ENCODE assay signal across 19 mouse cellular contexts in the genomic region with DNA sequence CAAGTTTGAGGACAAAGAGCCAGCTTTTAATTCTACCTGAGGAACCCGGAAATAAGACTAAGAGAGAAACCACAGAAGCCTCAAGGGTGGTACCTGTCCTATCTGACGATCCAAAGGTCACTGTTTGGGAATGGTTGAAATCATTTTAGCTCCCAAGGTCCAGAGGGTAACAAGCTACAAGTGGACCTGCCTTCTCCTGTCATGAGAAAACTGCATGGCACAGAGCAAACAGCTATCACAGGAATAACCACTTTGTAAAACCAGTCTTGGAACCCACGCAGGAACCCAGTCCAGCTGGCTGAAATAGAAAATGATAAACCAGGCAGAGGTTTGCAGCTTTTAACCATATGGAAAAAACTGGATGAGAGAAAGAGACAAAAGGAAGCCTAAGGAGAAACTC. TPM values are rescaled to one million over a fixed set of nuclear protein-coding genes. Genes with fewer than 3 reads are reported as not detected.
A peak's percentile ranks its signal among the peaks of the same experiment; 100 is the strongest.
DNase-seq lines count a peak whose midpoint lies in the region; ATAC-seq and TF ChIP-seq lines count a peak whose summit lies in the region.
"Had no signal": no experiment of that assay in that cellular context is flagged by ENCODE, and none has a peak within 500 bp of the region (broad histone marks: within the 10 kb centered on the region; RNA-seq: fewer than 3 reads in every experiment).

No protein-coding gene starts in this region.

- no peak for TF ChIP-seq POLR2A in heart, adult 2 months (IDR thresholded peaks at IDR 0.05; ENCODE audit: insufficient read depth, low read depth, low read length)

- H3K4me2 ChIP-seq in heart, embryonic 11.5 days = no peak overlapping the region
- H3K4me2 ChIP-seq: forebrain, embryonic 15.5 days; limb, embryonic 12.5 days; neural tube, embryonic 13.5 days had no signal

- TF ChIP-seq EP300 in heart, adult 2 months (IDR thresholded peaks at IDR 0.05; ENCODE audit: insufficient read depth, low read depth, low read length) = no peak

- DNase-seq in heart, adult 2 months = no peak
- DNase-seq in layer of hippocampus, adult 11-12 months (ENCODE audit: low spot score) = peak; percentile 10
- no peak for DNase-seq in layer of hippocampus, postnatal 10 days (ENCODE audit: low spot score in 2 of 2)
- DNase-seq in right cerebral cortex, adult 2 months (ENCODE audit: low spot score in 2 of 2) = peak; percentile 12 to 21
- DNase-seq in right cerebral cortex, postnatal 10 days (ENCODE audit: low spot score in 2 of 2) = no peak
- no peak for DNase-seq in urinary bladder, postnatal 10 days (ENCODE audit: low spot score)
- no peak for DNase-seq in embryonic facial prominence, embryonic 10.5 days (ENCODE audit: low spot score)
- DNase-seq: adrenal gland, postnatal 36 days; cerebellum, postnatal 14 days; kidney, postnatal 14 days; spleen, adult 18-20 months; thymus, postnatal 25 days had no signal

- ATAC-seq in heart, embryonic 11.5 days (replicated peaks; ENCODE audit: insufficient number of reproducible peaks, low FRiP score, low TSS enrichment) = no peak
- ATAC-seq: activated CD4-positive, CD25-positive, alpha-beta regulatory T cell, adult 4 months; forebrain, embryonic 15.5 days had no signal

- H3K27me3 ChIP-seq in heart, adult 2 months (ENCODE audit: control insufficient read depth, insufficient read depth, low read length) = no peaks in the 10 kb centered on the region
- H3K27me3 ChIP-seq in heart, embryonic 11.5 days (ENCODE audit: control insufficient read depth, insufficient read depth, low read length) = no peaks in the 10 kb centered on the region
- no peaks in the 10 kb centered on the region for H3K27me3 ChIP-seq in embryonic facial prominence, embryonic 10.5 days (replicated peaks; ENCODE audit: low read depth, poor library complexity, severe bottlenecking)
- H3K27me3 ChIP-seq: forebrain, embryonic 15.5 days; limb, embryonic 12.5 days; megakaryocyte, embryonic 14.5 days; neural tube, embryonic 13.5 days had no signal

- no peaks in the 10 kb centered on the region for H3K9me3 ChIP-seq in heart, embryonic 11.5 days (replicated peaks; ENCODE audit: control insufficient read depth, low read length)
- H3K9me3 ChIP-seq in embryonic facial prominence, embryonic 10.5 days = no peaks in the 10 kb centered on the region
- H3K9me3 ChIP-seq: forebrain, embryonic 15.5 days; limb, embryonic 12.5 days; megakaryocyte, embryonic 14.5 days; neural tube, embryonic 13.5 days had no signal

- H3K4me1 ChIP-seq in heart, adult 2 months (ENCODE audit: control insufficient read depth, insufficient read depth, low read length) = peaks cover 5% of the 10 kb centered on the region
- peaks cover 10% of the 10 kb centered on the region for H3K4me1 ChIP-seq in heart, embryonic 11.5 days (ENCODE audit: control insufficient read depth, insufficient read depth, low read length)
- 0 out of 2 replicates have a peak, but pooled peaks cover 6% of the 10 kb centered on the region for H3K4me1 ChIP-seq in embryonic facial prominence, embryonic 10.5 days
- H3K4me1 ChIP-seq: forebrain, embryonic 15.5 days had no signal

- TF ChIP-seq CTCF in heart, adult 2 months (IDR thresholded peaks at IDR 0.05) = no peak

- no peak overlapping the region for H3K9ac ChIP-seq in heart, adult 2 months (ENCODE audit: low read depth, low read length)
- H3K9ac ChIP-seq in heart, embryonic 11.5 days (ENCODE audit: low read depth, low read length) = no peak overlapping the region
- H3K9ac ChIP-seq: forebrain, embryonic 15.5 days; limb, embryonic 12.5 days; neural tube, embryonic 13.5 days had no signal

- no peak overlapping the region for H3K4me3 ChIP-seq in heart, adult 2 months
- H3K4me3 ChIP-seq in heart, embryonic 11.5 days (ENCODE audit: low read depth, low read length) = no peak overlapping the region
- H3K4me3 ChIP-seq in embryonic facial prominence, embryonic 10.5 days = no peak overlapping the region
- H3K4me3 ChIP-seq: erythroblast, embryonic 14.5 days; forebrain, embryonic 15.5 days; limb, embryonic 12.5 days; neural tube, embryonic 13.5 days had no signal

- H3K79me2 ChIP-seq in heart, adult 2 months (replicated peaks; ENCODE audit: control insufficient read depth, insufficient read depth, low read length) = peaks cover 2% of the 10 kb centered on the region; the same call in 1 of the 2 replicates

- H3K27ac ChIP-seq in heart, adult 2 months = 0 out of 2 replicates have a peak overlapping the region, but pooled peaks have one; percentile 24
- H3K27ac ChIP-seq in heart, embryonic 11.5 days (ENCODE audit: low read depth, low read length) = no peak overlapping the region
- no peak overlapping the region for H3K27ac ChIP-seq in embryonic facial prominence, embryonic 10.5 days (replicated peaks)
- H3K27ac ChIP-seq: forebrain, embryonic 15.5 days; limb, embryonic 12.5 days; neural tube, embryonic 13.5 days had no signal

- H3K36me3 ChIP-seq in heart, adult 2 months (ENCODE audit: control insufficient read depth, insufficient read depth, low read length) = peaks cover 11% of the 10 kb centered on the region
- no peaks in the 10 kb centered on the region for H3K36me3 ChIP-seq in heart, embryonic 11.5 days (ENCODE audit: control insufficient read depth, insufficient read depth, low read length)
- H3K36me3 ChIP-seq in embryonic facial prominence, embryonic 10.5 days (replicated peaks) = no peaks in the 10 kb centered on the region
- H3K36me3 ChIP-seq: forebrain, embryonic 15.5 days; limb, embryonic 12.5 days; neural tube, embryonic 13.5 days had no signal

- intact Hi-C loops in heart, adult 2 months (cut with DNase I) = no loop called here

- WGBS in heart, adult 2 months = 50% methylated on average over 3 of the region's 3 CpGs
- 52% methylated on average over 3 of the region's 3 CpGs for WGBS in heart, embryonic 11.5 days (ENCODE audit: insufficient replicate concordance)
- whole genome bisulfite sequencing in embryonic facial prominence, embryonic 10.5 days = 86% methylated on average over 3 of the region's 3 CpGs

RNA-seq across cellular contexts. Expression of a gene that starts 25.3 kb away (rescaled TPM):
- 10 to 100 TPM; 10.2 to 13.9 TPM for total RNA-seq in heart, adult 2 months (2021)
- 6.4 and 9.8 TPM in 2 replicates for polyA plus RNA-seq in heart, adult 2 months (2012; rRNA removed)
- polyA plus RNA-seq in heart, embryonic 11.5 days (2014; fragmentation: Nextera tagmentation; extraction: Ambion mirVana) = 3.7 and 4.4 TPM in 2 replicates
- total RNA-seq in layer of hippocampus, postnatal 10 days (2021) = 1 to 10 TPM; 8.5 to 8.7 TPM
- polyA plus RNA-seq in embryonic facial prominence, embryonic 10.5 days (2016; fragmentation: Nextera tagmentation; extraction: Ambion mirVana) = 5.4 and 5.5 TPM in 2 replicates

Comparison
In these comparisons a context has a peak if more than half of its experiments do, and no peak if none do; other contexts are left out.
1. DNase-seq: peak in layer of hippocampus, adult 11-12 months (single experiment) and right cerebral cortex, adult 2 months (2 of 2); none in heart, adult 2 months (0 of 2), layer of hippocampus, postnatal 10 days (0 of 2), right cerebral cortex, postnatal 10 days (0 of 2), urinary bladder, postnatal 10 days (single experiment) and embryonic facial prominence, embryonic 10.5 days (single experiment).